Mouse (Mus musculus) hindbrain, embryonic 10.5 days (tissue): Measurements from ENCODE around the gene Lce1g. TPM values are rescaled to one million over a fixed set of nuclear protein-coding genes. Genes with fewer than 3 reads are reported as not detected.

Experiments used
- DNase-seq: peaks from one replicate; pipeline ENCODE4 v3.0.0-alpha.2; 2017; ENCODE audit warnings: low spot score
- H3K27ac ChIP-seq: fragments of 300-500 bp; sonication (generic); 2 replicates; pipeline ENCODE4 v1.5.1; 2016; ENCODE audit warnings: mild to moderate bottlenecking, moderate library complexity
- H3K27me3 ChIP-seq: fragments of 300-500 bp; sonication (generic); 2 replicates; pipeline ENCODE4 v1.6.1; 2016; ENCODE audit warnings: mild to moderate bottlenecking; ENCODE audit not compliant: poor library complexity, insufficient read depth, severe bottlenecking
- H3K36me3 ChIP-seq: fragments of 300-500 bp; sonication (generic); 2 replicates; pipeline ENCODE4 v1.6.1; 2016; ENCODE audit warnings: mild to moderate bottlenecking, moderate library complexity
- H3K4me1 ChIP-seq: fragments of 300-500 bp; sonication (generic); replicated peaks from 2 replicates; pipeline ENCODE4 v1.6.1; 2016; ENCODE audit warnings: mild to moderate bottlenecking
- H3K4me3 ChIP-seq: fragments of 300-500 bp; sonication (generic); 2 replicates; pipeline ENCODE4 v1.5.1; 2016; ENCODE audit warnings: mild to moderate bottlenecking, moderate library complexity
- H3K9me3 ChIP-seq: fragments of 300-500 bp; sonication (generic); 2 replicates; pipeline ENCODE4 v1.6.1; 2016; ENCODE audit warnings: mild to moderate bottlenecking, moderate library complexity
- WGBS: fragments of 180-500 bp; shearing (Covaris S2); methylation state at CpG from one replicate; pipeline ENCODE4 v1.1.7; 2016; 5-methylcytosine and 5-hydroxymethylcytosine counted together
- polyA plus RNA-seq: library from polyadenylated mRNA; unstranded; fragments of >200 nt; fragmentation: Nextera tagmentation; extraction: Ambion mirVana; gene quantifications from 2 replicates; pipeline ENCODE4 v1.2.1, GENCODE M21; 2016

The Lce1g gene
- polyA plus RNA-seq: not detected in 2 replicates

- H3K4me1 ChIP-seq: no peaks in the 10 kb centered on the region
- no peaks in the 10 kb centered on the region for H3K9me3 ChIP-seq
- no peak for DNase-seq
- no peak within 1 kb of the TSS for H3K27ac ChIP-seq
- no peaks in the 10 kb centered on the region for H3K36me3 ChIP-seq
- H3K27me3 ChIP-seq: no peaks in the 10 kb centered on the region
- no peak within 1 kb of the TSS for H3K4me3 ChIP-seq
- 82% methylated on average over 1 of the region's 1 CpGs for WGBS
These were observed at the start of gene Lce1g for GRCm38 (mm10) chr3:92752238-92752637. Gene Lce1g (minus strand): TSS chr3:92752338.

DNA sequence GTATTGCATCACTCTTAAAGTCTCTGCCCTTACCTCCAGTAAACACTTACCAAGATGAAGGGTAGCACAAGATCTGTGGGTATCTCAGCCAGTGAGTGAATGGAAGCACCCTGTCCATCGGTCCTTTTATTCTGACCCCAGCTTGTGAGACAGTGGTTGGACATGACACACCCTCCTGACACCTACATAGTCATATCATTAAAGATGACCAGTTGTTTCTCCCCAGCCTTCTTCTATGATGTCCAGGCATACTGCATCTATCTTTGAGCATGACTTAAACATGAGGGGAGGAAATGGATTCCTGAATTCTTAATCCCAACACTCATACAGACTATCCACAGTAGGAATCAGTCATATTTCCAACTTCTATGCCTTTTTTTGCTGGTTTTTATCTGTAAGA lies 38.3 kb upstream of the Lce1g start, which contains the start of gene Lce1j:
Gene Lce1j, minus strand, starts transcription at position 101 of the 400 bp plus-strand sequence.
- no peaks in the 10 kb centered on the region for H3K27me3 ChIP-seq
- WGBS: 84% methylated on average over 1 of the region's 1 CpGs

GRCm38 (mm10) chr3:92778799-92779198 lies 26.7 kb upstream of the Lce1g start, which contains the start of gene Lce1i:
Gene Lce1i (minus strand): TSS chr3:92778899.
- WGBS: 82% methylated on average over 1 of the region's 1 CpGs
- no peak for DNase-seq

More for the DNA sequence above, 38.3 kb upstream of the Lce1g start, which contains the start of gene Lce1j:
- Histone ChIP-seq H3K4me3 (no peak within 1 kb of the TSS), H3K9me3 (no peaks in the 10 kb centered on the region), H3K36me3 (no peaks in the 10 kb centered on the region), H3K27ac (no peak within 1 kb of the TSS), H3K4me1 (no peaks in the 10 kb centered on the region)
- DNase-seq: no peak

GRCm38 (mm10) chr3:92771573-92771972 lies 19.4 kb upstream of the Lce1g start:
- DNase-seq: no peak
- Histone ChIP-seq H3K4me1 (no peaks in the 10 kb centered on the region), H3K9me3 (no peaks in the 10 kb centered on the region), H3K4me3 (no peak overlapping the region), H3K27me3 (no peaks in the 10 kb centered on the region), H3K36me3 (no peaks in the 10 kb centered on the region), H3K27ac (no peak overlapping the region)
- WGBS: 27% methylated on average over 3 of the region's 3 CpGs

More at GRCm38 (mm10) chr3:92778799-92779198, 26.7 kb upstream of the Lce1g start, which contains the start of gene Lce1i:
- no peaks in the 10 kb centered on the region for H3K27me3 ChIP-seq
- no peaks in the 10 kb centered on the region for H3K36me3 ChIP-seq
- H3K4me3 ChIP-seq: no peak within 1 kb of the TSS
- H3K4me1 ChIP-seq: no peaks in the 10 kb centered on the region
- no peak within 1 kb of the TSS for H3K27ac ChIP-seq
- no peaks in the 10 kb centered on the region for H3K9me3 ChIP-seq

DNA sequence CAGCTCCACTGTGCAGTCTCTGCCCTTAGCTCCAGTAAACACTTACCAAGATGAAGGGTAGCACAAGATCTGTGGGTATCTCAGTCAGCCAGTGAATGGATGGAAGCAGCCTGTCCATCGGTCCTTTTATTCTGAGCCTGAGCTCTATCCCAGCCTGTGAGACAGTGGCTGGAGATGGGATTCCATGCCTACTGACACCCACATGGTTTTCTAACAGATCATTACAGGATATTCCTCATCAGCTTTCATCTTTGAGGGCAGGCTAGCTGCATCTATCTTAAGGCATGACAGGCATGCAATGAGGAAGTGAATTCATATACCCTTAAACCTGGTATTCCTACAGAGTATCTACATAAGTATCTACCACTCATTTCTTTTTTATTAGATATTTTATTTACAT lies 12.8 kb upstream of the Lce1g start, which contains the start of gene Lce1h:
Gene Lce1h, minus strand, starts transcription at position 101 of the 400 bp plus-strand sequence.
- no peaks in the 10 kb centered on the region for H3K9me3 ChIP-seq
- no peak for DNase-seq
- 97% methylated on average over 1 of the region's 1 CpGs for WGBS

GRCm38 (mm10) chr3:92753197-92753596 lies 1.1 kb upstream of the Lce1g start:
- Histone ChIP-seq H3K27ac (no peak overlapping the region), H3K4me1 (no peaks in the 10 kb centered on the region), H3K27me3 (no peaks in the 10 kb centered on the region), H3K4me3 (no peak overlapping the region), H3K36me3 (no peaks in the 10 kb centered on the region), H3K9me3 (no peaks in the 10 kb centered on the region)
- WGBS: 38% methylated on average over 3 of the region's 3 CpGs
- DNase-seq: no peak

More for the DNA sequence above, 12.8 kb upstream of the Lce1g start, which contains the start of gene Lce1h:
- no peaks in the 10 kb centered on the region for H3K36me3 ChIP-seq
- no peaks in the 10 kb centered on the region for H3K27me3 ChIP-seq
- no peak within 1 kb of the TSS for H3K4me3 ChIP-seq
- H3K4me1 ChIP-seq: no peaks in the 10 kb centered on the region
- H3K27ac ChIP-seq: no peak within 1 kb of the TSS

DNA sequence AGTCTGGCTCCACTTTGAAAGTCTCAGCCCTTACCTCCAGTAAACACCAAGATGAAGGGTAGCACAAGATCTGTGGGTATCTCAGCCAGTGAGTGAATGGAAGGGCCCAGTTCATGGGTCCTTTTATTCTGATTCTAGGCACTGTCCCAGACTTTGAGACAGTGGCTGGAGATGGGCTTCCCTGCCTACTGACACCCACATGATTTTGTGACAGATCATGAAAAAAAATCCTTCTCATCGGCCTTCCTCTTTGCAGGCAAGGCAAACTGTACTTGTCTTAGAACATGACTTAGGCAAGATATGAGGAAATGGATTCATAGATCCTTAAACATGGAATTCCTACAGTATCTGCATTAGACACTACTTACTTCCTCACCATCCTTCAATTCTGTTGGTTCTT lies 13.1 kb downstream of the Lce1g start, which contains the start of gene Gm38119:
Gene Gm38119, minus strand, starts transcription at position 101 of the 400 bp plus-strand sequence.
- no peaks in the 10 kb centered on the region for H3K4me1 ChIP-seq
- no peaks in the 10 kb centered on the region for H3K36me3 ChIP-seq
- no peak within 1 kb of the TSS for H3K27ac ChIP-seq
- H3K9me3 ChIP-seq: no peaks in the 10 kb centered on the region
- no peaks in the 10 kb centered on the region for H3K27me3 ChIP-seq
- H3K4me3 ChIP-seq: no peak within 1 kb of the TSS
- DNase-seq: no peak
- 77% methylated on average over 1 of the region's 1 CpGs for WGBS

- WGBS: 90% methylated on average over 5 of the region's 5 CpGs
- Histone ChIP-seq H3K27me3 (no peaks in the 10 kb centered on the region), H3K36me3 (no peaks in the 10 kb centered on the region), H3K9me3 (no peaks in the 10 kb centered on the region), H3K27ac (no peak overlapping the region), H3K4me1 (no peaks in the 10 kb centered on the region), H3K4me3 (no peak overlapping the region)
- DNase-seq: no peak
These were observed 29.5 kb downstream of the Lce1g start for GRCm38 (mm10) chr3:92722631-92723030.

DNA sequence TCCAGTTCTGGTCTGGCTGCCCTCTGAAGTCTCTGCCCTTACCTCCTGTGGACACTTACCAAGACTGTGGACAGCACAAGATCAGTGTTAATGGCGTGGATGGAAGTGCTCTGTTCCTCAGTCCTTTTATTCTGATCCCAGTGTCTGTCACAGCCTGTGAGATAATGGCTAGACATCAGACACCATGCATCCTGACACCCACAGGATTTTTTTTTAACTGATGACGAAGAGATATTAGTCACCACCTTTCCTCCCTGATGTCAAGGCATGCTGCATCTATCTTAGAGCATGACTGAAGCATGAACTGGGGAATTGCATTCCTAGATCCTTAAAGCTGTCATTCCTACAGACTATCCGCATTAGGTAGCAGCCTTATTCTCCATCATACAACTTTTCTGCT lies 31.9 kb downstream of the Lce1g start, which contains the start of gene Lce1f:
Gene Lce1f, minus strand, starts transcription at position 101 of the 400 bp plus-strand sequence.
- Histone ChIP-seq H3K27ac (no peak within 1 kb of the TSS), H3K36me3 (no peaks in the 10 kb centered on the region), H3K4me1 (no peaks in the 10 kb centered on the region), H3K27me3 (no peaks in the 10 kb centered on the region), H3K9me3 (no peaks in the 10 kb centered on the region), H3K4me3 (no peak within 1 kb of the TSS)
- DNase-seq: no peak
- 83% methylated on average over 3 of the region's 3 CpGs for WGBS

- Histone ChIP-seq H3K4me3 (no peak overlapping the region), H3K27me3 (no peaks in the 10 kb centered on the region), H3K27ac (no peak overlapping the region), H3K4me1 (no peaks in the 10 kb centered on the region), H3K9me3 (no peaks in the 10 kb centered on the region), H3K36me3 (no peaks in the 10 kb centered on the region)
- DNase-seq: no peak
These were observed 37.0 kb downstream of the Lce1g start for GRCm38 (mm10) chr3:92715122-92715521.

- no peak for DNase-seq
- no peaks in the 10 kb centered on the region for H3K4me1 ChIP-seq
- no peak within 1 kb of the TSS for H3K4me3 ChIP-seq
- no peaks in the 10 kb centered on the region for H3K36me3 ChIP-seq
- whole genome bisulfite sequencing: 94% methylated on average over 2 of the region's 2 CpGs
- no peaks in the 10 kb centered on the region for H3K9me3 ChIP-seq
- no peak within 1 kb of the TSS for H3K27ac ChIP-seq
- H3K27me3 ChIP-seq: no peaks in the 10 kb centered on the region
These were observed 43.2 kb downstream of the Lce1g start, which contains the start of gene Lce1e for GRCm38 (mm10) chr3:92708974-92709373. Gene Lce1e (minus strand): TSS chr3:92709074.
